Mouse (Mus musculus): ENCODE data around the gene Otor.

The Otor gene

DNA sequence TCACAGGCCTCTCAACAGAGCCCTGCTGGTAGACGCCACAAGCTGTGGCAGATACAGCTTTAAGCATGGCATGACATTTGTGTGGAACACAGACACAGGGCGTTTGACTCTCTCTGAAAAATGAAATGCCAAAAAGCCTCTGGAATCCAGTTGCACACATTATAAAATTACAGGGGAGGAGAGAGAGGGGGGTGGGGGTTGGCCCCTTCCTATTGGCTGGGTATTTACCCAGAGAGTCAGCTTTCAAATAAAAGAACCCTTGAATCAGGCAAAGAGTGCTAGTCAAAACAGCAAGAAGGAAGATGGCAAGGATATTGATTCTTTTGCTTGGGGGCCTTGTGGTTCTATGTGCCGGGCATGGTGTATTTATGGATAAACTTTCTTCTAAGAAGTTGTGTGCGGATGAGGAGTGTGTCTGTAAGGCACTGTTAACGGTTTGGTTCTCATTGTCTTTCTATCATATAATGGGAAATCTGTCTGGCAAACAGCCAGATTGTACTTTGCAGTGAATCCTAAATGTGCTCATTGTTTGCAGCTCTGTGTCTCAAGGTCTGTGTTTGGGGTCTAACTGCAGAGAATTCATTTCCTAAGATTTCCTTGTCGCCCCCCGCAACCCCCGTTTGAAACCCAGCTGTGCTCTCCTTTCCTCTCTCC lies at the start of gene Otor:
Otor (plus strand) TSS at position 276 of the 654 bp plus-strand sequence.
- no peak for DNase-seq

DNA sequence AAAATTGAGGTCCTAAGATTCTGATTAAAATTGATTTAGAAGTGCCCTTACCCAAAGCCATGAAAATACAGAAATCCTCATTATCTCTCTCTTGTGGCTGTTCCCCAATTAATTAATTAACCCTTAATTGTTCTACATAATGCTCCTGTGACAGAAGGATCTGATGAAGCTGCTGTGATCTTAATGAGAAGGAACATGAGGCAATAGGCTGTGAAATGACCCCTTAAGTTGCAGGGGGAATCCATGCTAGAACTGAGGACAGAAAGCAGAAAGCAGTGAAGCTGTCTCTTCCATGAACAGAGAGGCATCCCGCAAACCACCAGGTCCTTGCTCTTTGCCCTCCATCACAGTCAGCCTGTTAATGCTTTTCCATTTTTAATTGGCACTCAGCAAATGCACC lies 47.0 kb upstream of the Otor start:
- no peak for DNase-seq

DNA sequence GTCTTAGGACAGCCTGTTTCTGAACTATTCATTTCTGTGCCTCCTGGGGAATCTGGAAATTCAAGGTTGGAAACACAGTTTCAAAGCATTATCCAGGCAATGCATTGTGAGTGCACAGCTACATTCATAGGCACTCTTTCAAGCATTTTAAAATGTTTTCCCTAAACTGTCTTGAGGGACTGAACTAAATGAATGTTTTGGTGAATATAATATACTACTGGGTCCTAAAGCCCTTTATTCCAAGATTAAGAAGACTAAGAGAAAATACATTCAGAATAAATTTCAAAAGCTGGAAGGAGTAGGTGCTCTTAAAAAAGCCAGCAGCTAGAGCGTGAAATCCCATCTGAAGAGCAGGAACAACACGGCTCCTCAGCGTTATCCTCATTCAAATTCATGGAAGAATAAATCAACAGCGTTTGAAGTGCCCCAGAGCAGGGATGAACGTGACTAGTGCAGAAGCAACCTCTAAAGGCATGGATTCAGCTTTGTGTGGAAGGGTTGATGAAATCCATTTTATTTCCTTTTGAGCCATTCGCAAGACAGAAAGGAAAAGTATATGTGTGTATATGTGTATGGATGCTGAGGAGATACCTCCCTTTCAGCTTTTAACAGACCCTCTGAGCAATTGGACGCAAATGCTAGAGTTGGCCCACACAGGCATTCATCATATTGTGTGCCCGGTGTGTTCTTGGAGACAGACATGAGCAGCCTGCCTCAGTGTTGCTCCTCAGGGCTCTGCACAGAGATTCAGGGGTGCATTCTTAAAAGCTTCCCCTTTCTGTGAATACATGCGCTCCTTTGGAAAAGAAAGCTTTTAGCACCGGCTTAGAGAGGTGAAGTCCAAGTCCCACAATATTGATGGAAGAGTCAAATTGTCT lies 45.7 kb upstream of the Otor start:
- DNase-seq, result no peak

DNA sequence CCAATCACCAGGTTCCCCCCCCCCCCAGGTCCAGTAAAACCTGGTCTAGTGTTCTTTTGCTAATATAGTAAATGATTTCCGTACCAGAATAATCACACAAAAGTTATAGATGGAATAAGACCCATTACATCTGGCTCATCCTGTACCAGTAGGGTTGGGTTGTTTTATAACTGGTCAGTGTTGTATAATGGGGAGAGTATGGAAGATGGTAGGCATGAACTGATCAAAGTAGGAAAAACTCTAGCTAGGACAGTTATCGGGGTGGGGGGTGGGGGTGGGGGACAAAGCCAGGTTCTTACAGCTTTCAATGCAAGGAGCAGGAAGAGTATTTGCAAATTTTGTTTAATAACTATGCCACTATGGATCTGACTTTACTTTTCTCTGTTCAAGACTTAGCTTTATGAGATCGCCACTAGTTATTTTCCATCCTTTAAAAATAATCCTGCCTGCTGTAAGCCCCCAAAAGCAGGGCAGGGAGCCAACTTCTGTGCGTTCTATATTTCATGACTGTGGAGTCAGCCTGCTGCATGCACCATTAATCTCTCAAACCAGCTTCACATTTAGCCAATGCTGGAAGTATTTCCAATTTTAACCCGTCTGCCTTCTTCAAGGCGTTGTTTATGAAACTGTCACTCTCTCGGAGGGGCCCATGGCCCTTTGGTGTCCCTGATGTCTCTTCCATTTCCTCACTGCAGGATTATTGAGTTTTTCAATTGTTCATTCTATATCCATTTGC lies 43.8 kb upstream of the Otor start:
- no peak for DNase-seq

DNA sequence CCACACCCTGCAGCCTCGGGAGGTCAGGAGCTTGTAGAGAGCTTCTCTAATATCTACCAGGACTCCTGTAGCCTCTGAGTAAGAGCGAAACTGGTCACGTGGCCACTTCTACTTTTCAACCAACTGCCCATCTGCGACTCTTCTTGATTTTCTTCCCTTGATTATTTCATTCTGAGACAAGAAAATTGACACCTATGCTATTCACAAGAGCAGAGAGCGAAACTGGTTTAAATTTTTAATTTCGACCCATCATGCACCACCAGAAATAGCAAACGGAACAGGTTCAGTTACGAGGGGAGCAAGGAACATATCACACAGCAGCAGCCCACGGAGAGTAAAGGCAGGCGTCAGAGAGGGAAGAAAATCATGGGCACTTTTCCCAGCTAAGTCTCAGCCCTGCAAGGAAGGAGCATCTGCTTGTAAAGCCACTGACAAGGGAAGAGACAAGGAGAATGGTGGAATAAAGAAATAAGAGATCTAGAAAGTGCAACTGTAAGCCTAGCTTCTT lies 43.1 kb upstream of the Otor start:
- no peak for DNase-seq

DNA sequence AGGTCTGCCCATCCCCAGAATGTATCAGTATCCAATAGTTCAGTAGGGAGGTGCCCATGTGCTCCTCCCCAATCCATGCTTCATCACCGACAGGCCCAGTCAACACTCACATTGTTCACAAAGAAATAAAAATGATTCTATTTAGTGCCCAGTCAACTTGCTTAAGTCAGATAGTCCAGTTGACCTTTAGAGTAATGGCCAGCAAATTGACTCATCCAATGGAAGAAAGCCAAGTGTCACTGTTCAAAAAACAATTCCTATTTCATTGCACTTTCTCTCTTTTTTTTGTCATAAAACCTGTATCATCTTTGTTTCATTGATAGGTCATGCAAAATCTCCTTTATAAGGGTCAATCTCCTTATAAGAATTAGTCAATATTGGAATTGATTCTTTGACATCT lies 36.7 kb upstream of the Otor start:
- no peak for DNase-seq

DNA sequence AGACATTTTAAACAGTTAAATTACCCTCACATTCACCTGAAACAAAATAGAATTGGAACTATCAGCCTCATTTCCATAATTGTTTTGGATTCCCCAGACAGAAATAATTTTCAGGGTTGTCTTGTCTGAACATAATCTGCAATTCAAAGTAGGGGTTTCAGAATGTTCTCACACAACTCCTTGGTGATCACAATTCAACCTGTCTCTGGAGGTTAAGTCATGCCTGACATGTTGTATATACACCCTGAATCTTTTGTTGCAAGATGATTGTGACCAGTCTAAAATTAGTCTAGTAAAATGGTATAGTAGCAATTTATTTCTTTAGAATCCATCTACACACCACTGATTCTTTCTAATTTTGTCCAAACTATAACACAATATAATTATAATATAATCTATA lies 23.0 kb upstream of the Otor start:
- DNase-seq, result no peak

DNA sequence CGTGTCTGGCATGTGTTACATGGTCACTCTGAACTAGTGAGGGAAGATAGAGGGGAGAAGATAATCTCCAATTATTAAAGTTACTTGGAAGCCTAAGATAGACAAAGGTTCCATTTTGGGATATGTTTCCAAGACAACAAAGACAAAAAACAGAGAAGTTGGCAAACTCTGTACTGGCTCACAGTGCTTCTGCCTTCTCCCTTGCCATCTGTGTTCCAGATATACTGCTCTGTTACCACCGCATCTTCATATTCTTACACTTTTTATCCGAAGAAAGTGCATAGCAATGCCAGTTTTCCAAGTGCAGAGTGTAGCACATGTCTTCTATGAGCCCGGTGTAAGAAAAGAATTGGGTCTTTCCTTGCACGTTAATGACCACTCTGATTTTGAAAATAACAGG lies 21.5 kb upstream of the Otor start:
- DNase-seq, result no peak

DNA sequence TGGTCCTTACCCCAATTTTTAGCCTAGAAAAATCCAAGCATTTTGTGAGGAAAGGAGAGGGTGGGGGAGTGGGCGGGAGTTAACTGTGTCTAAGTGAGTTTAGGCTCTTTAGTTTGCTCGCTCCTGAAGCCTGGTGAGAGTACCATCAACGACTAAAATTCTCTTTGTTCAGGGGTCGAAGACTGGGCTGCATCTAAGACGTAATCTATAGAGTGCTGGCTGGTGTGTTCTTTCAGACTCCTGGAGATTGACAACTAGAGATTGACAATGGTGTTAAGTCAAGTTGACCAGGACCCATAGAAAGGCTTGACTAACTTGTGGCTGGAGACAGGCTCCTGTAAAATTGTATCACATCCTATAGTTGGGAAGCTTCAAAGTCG lies 15.9 kb upstream of the Otor start:
- no peak for DNase-seq

DNA sequence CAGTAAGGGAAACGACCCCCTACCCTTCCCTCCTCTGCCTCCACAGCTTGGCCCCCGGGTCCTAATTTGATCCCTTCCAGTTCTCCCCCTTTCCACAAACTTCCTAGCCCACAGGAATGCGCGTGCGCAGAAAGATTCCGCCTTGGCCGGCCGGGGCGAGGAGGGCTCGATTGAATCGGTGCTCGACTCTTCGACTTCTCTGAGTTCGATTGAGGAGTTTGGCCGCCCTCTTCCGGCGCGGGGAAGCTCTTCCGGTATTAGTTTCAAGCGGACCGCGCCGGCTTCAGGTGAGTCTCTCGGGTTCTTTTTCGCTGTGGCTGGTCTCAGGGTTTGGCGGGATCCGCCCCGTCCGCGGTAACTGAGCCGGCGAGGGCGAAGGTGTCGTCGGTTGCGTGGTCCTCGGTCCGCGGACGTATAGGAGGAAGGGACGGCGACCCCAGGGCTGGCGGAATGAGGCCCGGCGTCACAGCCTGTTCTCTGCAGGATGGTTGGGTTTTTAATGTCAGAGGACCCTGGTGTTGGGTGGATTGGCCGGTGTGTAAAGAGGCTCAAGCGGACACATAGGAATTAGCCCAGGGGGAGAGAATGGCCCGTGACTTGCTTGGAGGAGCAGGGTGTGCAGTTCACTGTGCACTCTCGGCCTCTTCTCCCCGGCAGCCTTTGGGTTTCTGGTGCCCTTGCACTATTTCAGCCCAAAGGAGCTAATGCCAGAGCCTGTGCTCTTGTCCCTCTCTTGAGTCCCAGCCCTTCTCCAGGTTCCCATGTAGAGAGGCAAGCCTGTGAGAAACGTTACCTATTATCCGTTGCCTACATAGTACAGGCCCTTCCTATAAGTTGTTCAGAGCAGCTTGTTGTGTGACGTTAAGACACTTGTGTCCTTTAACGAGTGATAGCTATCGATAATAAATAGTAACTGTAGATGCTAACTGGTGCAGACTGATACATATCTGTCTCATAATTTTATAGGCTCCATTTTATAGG lies 15.2 kb upstream of the Otor start, which contains the start of gene Snrpb2:
Snrpb2 (plus strand) TSS at position 228 of the 981 bp plus-strand sequence.
- peak; percentile 85 to 89 for DNase-seq

DNA sequence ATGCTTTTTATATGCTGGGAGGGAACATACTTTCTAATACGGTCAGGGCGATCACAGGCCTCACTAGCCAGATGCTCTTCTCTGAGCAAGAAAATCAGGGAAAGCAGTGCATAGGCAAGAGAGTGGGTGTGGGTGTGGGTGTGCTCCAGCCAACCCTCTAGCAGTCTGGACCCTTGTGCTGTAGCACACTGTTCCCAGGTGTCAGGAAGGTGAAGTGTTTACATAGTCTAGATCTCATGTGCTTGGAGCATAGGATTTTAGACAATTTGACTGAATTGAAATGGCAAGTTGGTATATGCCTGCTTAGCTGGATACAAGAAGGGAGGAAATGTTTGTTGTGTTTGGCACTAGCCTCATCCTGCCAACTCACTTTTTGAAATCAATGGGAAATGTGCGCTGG lies 12.4 kb upstream of the Otor start:
- no peak for DNase-seq

DNA sequence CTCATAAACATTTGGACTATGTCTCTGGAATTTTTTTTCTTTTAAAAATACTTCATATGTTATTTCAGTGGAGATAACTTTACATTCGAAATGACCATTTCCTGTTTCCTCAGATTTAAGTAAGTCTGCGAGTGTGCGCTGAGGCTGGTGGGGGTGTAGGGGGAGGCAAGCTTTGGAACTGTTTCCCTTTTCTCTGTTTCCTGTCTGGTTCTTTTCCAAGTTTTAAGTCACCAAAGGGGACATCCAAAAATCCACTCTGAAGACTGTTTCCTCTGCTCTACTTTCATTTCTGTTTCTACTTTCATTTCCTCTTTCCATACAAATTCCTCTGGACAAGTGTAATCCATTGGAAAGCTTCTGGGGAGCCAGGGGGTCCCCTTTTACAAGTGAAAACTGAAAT lies 3.4 kb downstream of the Otor start:
- DNase-seq, result no peak

DNA sequence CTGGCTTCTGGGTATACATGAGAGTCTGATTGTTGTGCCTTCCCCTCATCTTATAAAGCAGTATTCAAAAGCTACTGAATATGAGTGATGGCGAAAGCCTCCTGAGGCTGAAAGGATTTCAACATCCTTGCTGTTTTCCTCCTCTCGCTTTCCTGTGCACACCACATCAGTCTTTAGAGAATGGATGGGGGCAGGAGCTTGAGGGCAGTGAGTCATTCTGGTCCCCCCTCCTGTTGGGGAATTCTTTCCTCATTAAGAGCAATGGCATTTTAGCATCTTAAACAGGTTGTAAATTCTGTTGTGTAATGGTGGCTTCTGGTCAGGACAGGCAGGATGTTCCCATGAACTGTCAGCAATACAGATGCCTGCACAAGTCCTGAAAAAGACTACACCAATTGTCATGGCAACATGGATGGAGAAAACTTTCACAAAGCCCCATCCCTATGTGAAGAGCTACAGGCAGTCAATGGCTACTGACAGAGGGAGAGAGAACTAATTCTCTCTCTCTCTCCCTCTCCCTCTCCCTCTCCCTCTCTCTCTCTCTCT lies 6.7 kb downstream of the Otor start:
- no peak for DNase-seq

DNA sequence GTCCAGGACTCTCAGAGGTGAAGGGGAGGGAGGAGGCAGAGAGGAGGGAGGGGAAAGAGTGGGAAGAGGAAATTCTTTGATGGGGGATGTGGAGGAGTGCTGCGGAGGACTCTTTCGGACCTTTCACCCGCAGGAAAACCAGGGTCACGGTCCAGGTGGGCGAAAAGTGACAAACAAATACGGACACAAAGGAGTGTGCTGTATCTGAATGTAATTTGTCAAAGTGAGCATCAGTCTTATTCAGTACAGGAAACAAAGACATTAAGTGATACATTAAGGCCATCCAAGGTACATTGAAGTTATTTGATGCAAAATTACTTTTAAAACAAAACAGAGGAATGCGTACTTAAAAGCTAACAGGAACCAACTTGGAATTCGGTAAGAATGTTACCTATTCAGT lies 11.6 kb downstream of the Otor start:
- DNase-seq, result no peak

DNA sequence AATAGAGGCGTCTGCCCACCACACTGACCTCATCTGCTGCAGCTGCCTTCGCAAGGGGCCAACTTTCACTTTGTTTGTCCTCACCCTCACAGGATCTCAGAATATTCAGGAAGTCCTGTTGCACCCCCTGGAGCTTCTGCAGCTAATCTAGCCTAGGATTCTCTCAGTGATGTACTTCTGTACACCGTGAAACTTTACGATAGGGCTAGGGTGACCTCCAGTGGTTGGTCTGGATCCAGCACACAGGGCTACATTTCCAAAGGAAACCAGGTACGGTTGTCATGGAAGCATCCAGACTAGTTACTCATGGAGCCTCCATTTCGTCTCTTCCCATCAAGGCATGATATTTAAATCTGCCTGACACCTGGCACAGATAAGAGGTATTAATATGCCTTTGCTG lies 15.5 kb downstream of the Otor start:
- DNase-seq, result peak; percentile 18 to 23

DNA sequence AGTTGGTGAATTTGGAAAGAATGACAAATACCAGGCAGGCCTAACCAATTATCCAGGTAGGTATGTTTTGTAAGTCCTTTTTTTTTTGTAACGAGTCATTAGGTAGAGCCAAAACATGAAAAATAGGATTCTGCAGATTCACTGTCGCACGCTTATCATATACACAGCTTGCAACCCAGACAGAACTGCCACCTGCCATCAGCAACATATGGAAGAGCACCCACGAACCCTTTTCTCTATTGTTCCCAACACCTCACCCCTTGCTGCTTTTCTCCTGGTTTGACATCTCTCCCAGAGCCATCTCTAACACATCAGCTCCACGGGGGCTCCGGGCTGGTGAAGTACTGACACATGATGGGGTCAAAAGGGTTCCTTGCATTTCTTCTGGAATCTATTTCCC lies 16.5 kb downstream of the Otor start:
- DNase-seq, result no peak

DNA sequence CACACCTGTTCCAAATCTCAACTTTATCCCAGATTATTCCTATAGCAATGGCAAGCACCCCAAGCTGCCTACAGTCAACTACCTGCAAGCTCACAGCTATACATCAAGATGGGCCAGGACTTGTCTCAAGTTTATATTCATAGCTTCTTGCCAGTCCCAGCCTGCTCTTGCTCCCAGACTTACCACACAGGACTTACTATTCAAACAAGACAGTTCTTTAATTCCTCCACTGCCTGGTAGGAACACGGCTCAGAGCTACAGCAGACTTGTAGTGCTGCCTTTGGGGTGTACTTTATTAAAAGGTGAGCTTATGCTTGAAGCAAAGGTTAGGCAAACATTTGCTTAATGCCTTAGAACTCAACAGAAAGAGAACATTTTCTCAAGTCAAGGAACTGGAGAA lies 18.9 kb downstream of the Otor start:
- no peak for DNase-seq

DNA sequence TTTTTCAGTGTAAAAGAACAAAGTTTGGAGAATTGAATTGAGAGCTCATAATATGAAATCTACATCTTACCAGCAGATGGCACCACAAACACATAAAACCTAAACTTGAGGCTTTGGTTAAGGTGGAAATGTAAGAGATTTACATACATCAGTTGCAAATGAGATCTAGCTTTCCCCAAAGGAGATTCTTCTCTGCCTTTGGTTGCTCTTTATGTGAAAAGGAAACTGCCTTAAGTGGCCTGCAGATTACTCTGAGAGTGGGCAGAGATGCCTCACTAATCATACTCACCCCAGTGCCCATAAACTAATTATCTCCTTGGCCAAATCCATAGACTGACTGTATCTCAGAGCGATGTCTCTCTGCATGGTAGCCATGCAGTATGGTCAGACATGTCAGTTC lies 35.6 kb downstream of the Otor start:
- peak in 1 of 2 experiments; percentile 46 for DNase-seq

DNA sequence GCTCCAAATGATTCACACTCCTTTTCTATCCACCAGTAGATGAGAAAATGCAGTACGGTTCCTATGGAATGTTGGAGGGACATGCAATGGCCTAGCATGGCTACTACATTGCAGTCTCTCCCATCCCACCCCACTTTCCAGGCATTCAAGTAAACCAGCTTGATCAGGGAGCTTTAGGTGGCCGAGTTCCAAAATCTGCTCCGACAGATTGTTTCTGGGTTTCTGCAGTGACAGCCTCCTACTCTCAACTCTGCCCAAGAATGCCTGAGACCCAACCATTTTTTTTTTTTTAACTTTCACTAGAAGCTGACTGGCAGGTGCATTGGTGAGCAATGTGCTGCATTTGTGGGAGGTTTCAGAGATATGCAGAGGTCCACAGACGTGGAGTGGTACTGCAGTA lies 36.4 kb downstream of the Otor start:
- peak; percentile 50 to 53 for DNase-seq

DNA sequence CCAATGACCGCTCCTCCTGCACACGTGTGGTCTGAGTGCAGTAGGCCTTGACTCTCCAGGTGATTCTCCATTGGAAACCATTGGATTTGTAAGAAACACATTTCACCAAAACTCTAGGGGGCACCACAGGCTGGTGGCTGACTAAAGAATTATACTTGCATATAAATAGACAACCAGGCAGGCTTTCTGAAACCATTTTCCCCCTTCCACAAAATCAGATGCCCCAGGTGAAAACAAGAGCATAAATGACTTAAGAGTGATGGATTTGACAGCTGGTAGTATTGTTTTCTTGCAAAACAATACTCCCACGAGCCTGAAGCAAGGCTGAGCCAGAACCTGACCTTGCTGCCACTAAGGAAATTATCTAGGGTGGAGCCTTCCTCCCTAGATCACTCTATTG lies 39.2 kb downstream of the Otor start:
- DNase-seq, result peak; percentile 45 to 46

DNA sequence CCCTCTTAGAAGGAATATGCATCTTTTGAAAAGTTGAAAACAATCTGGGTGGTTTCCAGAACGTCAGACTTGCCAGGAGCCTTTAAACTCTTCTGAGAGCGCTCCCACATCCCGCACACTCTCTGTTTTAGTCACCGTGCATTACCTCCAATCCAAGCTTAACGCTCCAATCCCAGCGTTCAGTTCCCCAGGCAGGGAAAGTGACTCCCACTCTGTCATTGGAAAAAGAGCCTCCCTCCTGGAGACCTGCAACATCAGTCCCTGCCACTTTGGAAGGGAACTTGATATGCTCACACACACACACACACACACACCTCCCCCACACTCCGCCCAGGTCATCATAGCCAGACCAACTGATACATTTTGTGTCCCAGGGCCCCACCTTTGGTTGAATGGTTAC lies 39.9 kb downstream of the Otor start:
- no peak for DNase-seq

DNA sequence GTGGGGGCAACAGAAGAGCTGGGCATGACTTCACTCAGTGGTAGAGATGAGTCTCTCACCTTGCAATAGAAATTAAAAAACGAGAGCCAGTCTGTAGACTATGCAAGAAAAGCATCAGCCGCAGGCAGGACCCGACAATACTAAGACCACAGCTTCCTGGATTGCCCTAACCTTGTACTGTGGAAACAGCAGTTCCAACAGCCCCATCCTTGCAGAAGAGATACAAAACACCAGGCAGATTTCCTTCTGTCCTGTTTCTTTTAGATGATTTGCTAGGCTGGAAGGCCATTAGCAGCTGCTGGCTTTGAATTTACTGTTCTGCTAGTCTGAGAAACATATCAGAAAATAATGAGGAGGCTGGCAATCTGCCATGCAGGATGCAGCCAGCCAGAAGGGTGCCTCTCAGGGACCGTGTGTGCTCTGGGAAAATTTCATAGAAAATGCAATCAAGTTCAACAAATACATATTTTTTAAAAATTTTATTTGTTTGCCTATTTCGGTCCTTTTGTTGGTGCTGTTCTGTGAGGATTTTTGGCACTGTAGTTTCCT lies 52.9 kb downstream of the Otor start:
- peak; percentile 31 to 32 for DNase-seq

Data from cerebellum, postnatal 36 days (tissue).